Mouse (Mus musculus) forebrain, postnatal 0 days (tissue): ENCODE data around the gene Gpr22. TPM values are rescaled to one million over a fixed set of nuclear protein-coding genes. Genes with fewer than 3 reads are reported as not detected.
A peak's percentile ranks its signal among the peaks of the same experiment; 100 is the strongest.

Source experiments
- ATAC-seq: fragments of 200-750 bp; cut with Nextera tagmentation; 2 replicates; pipeline ENCODE4 v1.8.0; 2017; ENCODE audit warnings: mild to moderate bottlenecking, moderate library complexity
- DNase-seq: peaks from one replicate; pipeline ENCODE4 v3.0.0-alpha.2; 2015
- H3K27ac ChIP-seq: fragments of 300-500 bp; sonication (generic); 2 replicates; pipeline ENCODE4 v1.5.1; 2014; ENCODE audit warnings: low read depth, mild to moderate bottlenecking, antibody characterized with exemption, low read length, moderate library complexity, mixed read lengths
- H3K27me3 ChIP-seq: fragments of 300-500 bp; sonication (generic); 2 replicates; pipeline ENCODE4 v1.6.1; 2014; ENCODE audit warnings: mild to moderate bottlenecking, low read length, mixed read lengths; ENCODE audit not compliant: insufficient read depth
- H3K36me3 ChIP-seq: fragments of 300-500 bp; sonication (generic); 2 replicates; pipeline ENCODE4 v1.6.1; 2014; ENCODE audit warnings: mild to moderate bottlenecking, moderate library complexity; ENCODE audit not compliant: insufficient read depth
- H3K4me1 ChIP-seq: fragments of 300-500 bp; sonication (generic); 2 replicates; pipeline ENCODE4 v1.6.1; 2014; ENCODE audit warnings: antibody characterized with exemption; ENCODE audit not compliant: insufficient read depth
- H3K4me2 ChIP-seq: fragments of 300-500 bp; sonication (generic); 2 replicates; pipeline ENCODE4 v1.6.1; 2014; ENCODE audit warnings: low read depth, mild to moderate bottlenecking, moderate library complexity
- H3K4me3 ChIP-seq: fragments of 300-500 bp; sonication (generic); 2 replicates; pipeline ENCODE4 v1.5.1; 2014; ENCODE audit warnings: low read depth, low read length, mixed read lengths
- H3K9ac ChIP-seq: fragments of 300-500 bp; sonication (generic); 2 replicates; pipeline ENCODE4 v1.6.1; 2014; ENCODE audit warnings: mild to moderate bottlenecking
- H3K9me3 ChIP-seq: fragments of 300-500 bp; sonication (generic); 2 replicates; pipeline ENCODE4 v1.6.1; 2016; ENCODE audit warnings: low read length
- CTCF ChIP-seq: sonication (generic); IDR thresholded peaks from 2 replicates; pipeline ENCODE4 v1.5.1; 2016; ENCODE audit warnings: antibody characterized with exemption, control low read depth, low read depth
- WGBS: fragments of 180-500 bp; shearing (Covaris S2); extraction: QIAGEN DNeasy Blood & Tissue Kit; methylation state at CpG from one replicate; pipeline ENCODE4 v1.1.7; 2014; 5-methylcytosine and 5-hydroxymethylcytosine counted together
- polyA plus RNA-seq: library from polyadenylated mRNA; unstranded; fragments of >200 nt; fragmentation: Nextera tagmentation; extraction: Ambion mirVana; gene quantifications from 2 replicates; pipeline ENCODE4 v1.2.1, GENCODE M21; 2015
- total RNA-seq: library from RNA; depleted of rRNA; stranded (reverse); fragments of >200 nt; gene quantifications from 2 replicates; pipeline ENCODE4 v1.2.3, GENCODE M21; 2014

Gpr22 gene
- total and polyA plus RNA-seq, 2 experiments from 2014 or later, result 13.3 to 17.2 TPM

DNA sequence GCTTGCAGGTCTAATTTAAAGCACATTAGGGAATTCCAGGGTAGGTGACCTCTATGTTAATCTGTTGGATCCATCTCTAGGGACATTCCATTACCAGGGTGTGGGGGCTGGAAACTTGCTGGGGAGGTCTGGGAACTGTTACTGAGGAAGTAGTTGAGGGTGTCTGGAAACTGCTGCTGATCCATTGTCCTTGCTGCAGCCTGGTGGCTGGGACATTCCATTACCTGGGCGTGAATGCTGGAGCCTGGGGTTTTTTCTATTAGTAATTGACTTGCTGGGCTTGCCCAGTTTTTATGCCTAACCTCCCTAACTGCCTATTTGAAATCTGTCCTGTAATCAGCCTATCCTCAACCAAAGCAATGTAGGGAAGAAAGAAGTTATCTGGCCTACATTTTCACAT, 13.0 kb upstream of the Gpr22 start:
- no peak overlapping the region for H3K27ac ChIP-seq
- no peak for TF ChIP-seq CTCF
- H3K9me3 ChIP-seq, result no peaks in the 10 kb centered on the region
- H3K36me3 ChIP-seq, result no peaks in the 10 kb centered on the region
- ATAC-seq (no peak), DNase-seq (no peak)
- H3K4me1 ChIP-seq, result no peaks in the 10 kb centered on the region
- H3K4me3 ChIP-seq, result no peak overlapping the region
- H3K4me2 ChIP-seq, result no peak overlapping the region
- no peak overlapping the region for H3K9ac ChIP-seq
- 38% methylated on average over 1 of the region's 1 CpGs for WGBS
- no peaks in the 10 kb centered on the region for H3K27me3 ChIP-seq

DNA sequence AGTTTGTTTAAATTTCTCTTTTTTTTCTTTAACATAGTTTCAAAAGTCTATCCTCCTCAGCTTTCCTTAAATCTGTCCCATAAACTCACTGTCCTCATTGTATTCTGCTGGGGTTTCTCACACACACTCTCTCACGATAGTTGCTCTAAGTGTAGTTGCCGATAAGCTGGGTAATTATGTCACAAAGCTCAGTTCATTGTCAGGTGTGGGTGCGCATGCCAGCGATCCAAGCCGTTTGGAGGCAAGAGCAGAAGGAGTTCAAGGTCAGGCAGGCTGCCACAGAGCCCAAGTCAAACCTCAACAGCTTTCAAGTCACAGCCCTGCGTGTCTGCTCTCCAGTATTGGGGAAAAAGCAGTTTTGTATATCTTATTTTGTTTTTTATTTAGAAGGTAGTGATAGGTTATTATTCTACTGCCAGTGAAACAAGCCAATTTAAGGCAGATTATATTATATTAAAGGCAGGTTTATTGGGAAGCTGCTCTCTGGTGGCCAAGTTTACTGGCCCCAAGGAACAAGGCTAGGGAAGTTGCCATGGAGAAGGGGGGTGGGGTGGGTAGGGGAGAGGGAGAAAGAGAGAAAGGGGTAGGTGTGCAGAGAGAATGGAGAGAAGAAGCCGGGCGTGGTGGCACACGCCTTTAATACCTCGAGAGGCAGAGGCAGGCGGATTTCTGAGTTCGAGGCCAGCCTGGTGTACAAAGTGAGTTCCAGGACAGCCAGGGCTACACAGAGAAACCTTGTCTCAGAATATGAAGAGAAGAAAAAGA, 11.9 kb upstream of the Gpr22 start:
- Histone ChIP-seq H3K4me1 (no peaks in the 10 kb centered on the region), H3K9ac (no peak overlapping the region), H3K4me3 (no peak overlapping the region), H3K27me3 (no peaks in the 10 kb centered on the region), H3K36me3 (no peaks in the 10 kb centered on the region), H3K9me3 (no peaks in the 10 kb centered on the region), H3K4me2 (no peak overlapping the region), H3K27ac (no peak overlapping the region)
- no peak for TF ChIP-seq CTCF
- 83% methylated on average over 12 of the region's 12 CpGs for WGBS
- ATAC-seq (no peak), DNase-seq (no peak)

GRCm38 (mm10) chr12:31724576-31724975, 10.8 kb upstream of the Gpr22 start:
- Histone ChIP-seq H3K27me3 (no peaks in the 10 kb centered on the region), H3K4me3 (no peak overlapping the region), H3K9ac (no peak overlapping the region), H3K4me1 (no peaks in the 10 kb centered on the region), H3K36me3 (no peaks in the 10 kb centered on the region), H3K4me2 (no peak overlapping the region), H3K9me3 (no peaks in the 10 kb centered on the region), H3K27ac (no peak overlapping the region)
- no peak for DNase-seq
- no peak for TF ChIP-seq CTCF
- WGBS, result 86% methylated on average over 3 of the region's 3 CpGs
- no peak for ATAC-seq

DNA sequence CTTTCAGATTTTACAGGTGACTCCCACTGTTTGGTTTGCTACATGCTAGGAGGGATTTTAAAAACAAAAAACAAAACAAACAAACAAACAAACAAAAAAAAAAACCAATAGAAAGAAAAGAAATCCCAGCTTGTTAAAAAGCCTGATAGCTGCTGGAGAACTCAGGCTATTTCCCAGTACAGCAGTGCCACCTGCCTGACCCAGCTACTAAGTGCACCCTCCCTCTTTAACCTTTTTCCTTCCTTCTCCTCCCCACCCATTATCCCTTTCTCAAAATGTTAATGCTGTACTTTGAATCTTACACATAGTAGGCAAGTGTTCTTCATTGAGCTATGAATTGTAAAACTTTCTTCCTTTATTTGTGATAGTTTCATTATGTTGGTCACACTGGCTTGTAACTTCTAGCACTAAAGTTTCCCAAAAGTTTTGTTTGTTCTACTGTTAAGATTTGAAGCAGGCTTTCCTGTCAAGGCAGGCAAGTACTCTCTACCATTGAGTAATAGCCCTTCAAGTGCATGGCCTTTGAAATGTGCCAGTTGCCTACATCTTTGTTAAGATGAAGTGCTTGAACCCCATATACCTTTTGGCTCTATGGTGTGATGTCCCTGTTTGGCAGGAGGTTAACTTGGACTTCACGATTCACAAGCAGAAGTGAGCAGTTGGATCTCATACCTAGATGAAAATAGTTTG, 6.0 kb upstream of the Gpr22 start:
- ATAC-seq (no peak; the same call in 1 of the 2 replicates), DNase-seq (no peak)
- WGBS, result 82% methylated on average over 1 of the region's 1 CpGs

GRCm38 (mm10) chr12:31714070-31714469, 323 bp upstream of the Gpr22 start:
- TF ChIP-seq CTCF, result no peak
- Histone ChIP-seq H3K36me3 (no peaks in the 10 kb centered on the region), H3K4me1 (no peaks in the 10 kb centered on the region), H3K4me3 (peak overlapping the region; percentile 43), H3K9me3 (no peaks in the 10 kb centered on the region), H3K27me3 (no peaks in the 10 kb centered on the region), H3K27ac (0 out of 2 replicates have a peak overlapping the region, but pooled peaks have one; percentile 74), H3K4me2 (peak overlapping the region; percentile 47), H3K9ac (peak overlapping the region; percentile 52)
- WGBS, result 76% methylated on average over 3 of the region's 3 CpGs
- ATAC-seq, result no peak
- no peak for DNase-seq

More for the DNA sequence above, 6.0 kb upstream of the Gpr22 start:
- Histone ChIP-seq H3K27me3 (no peaks in the 10 kb centered on the region), H3K27ac (no peak overlapping the region), H3K4me3 (no peak overlapping the region), H3K36me3 (no peaks in the 10 kb centered on the region), H3K9ac (no peak overlapping the region), H3K4me1 (no peaks in the 10 kb centered on the region), H3K9me3 (no peaks in the 10 kb centered on the region), H3K4me2 (no peak overlapping the region)
- peak; percentile 61 for TF ChIP-seq CTCF

DNA sequence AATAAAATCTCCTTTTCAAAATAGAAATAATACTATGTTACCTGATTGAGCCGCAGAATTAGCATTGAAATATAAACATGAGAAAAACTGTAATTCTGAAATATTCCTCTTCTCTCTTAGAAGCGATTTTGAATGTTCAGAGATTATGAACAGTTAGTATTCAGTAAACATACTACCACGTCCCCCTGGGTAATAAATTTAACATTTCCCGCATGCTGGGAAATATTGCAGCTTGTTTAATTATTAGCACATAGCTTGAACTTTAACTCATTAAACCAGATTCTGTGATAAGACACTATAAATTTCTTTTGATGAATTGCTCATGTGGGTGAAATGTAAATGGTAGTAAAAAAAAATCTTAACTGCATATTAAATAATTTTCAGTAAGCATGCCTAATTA, 1.0 kb downstream of the Gpr22 start:
- WGBS, result 67% methylated on average over 4 of the region's 4 CpGs
- no peaks in the 10 kb centered on the region for H3K27me3 ChIP-seq

DNA sequence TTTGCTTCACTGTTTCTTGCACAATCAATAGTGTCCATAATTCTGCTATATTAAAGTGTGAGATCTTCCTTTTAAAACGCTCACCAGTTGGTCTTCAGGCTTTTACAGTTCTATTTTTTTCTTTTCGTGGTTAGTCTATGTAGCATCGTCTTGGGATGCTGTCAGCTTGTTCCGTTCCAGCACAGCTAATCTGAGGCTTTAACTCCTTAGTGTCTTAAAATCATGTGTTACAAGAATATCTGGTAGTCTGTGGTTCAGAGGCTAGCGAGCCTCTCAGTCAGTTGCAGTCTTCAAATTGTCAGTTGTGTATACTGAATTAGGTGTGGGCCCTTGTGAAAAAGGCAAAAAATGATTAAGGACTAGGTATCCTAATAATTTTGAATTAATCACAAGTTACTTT, 1.5 kb downstream of the Gpr22 start:
- 20% methylated on average over 5 of the region's 5 CpGs for WGBS
- Histone ChIP-seq H3K27me3 (no peaks in the 10 kb centered on the region), H3K4me1 (no peaks in the 10 kb centered on the region), H3K9me3 (no peaks in the 10 kb centered on the region), H3K4me3 (peak overlapping the region; percentile 43), H3K27ac (no peak overlapping the region), H3K9ac (peak overlapping the region; percentile 36), H3K4me2 (peak overlapping the region; percentile 44), H3K36me3 (no peaks in the 10 kb centered on the region)
- TF ChIP-seq CTCF, result no peak
- peak; percentile 50; the same call in 1 of the 2 replicates for ATAC-seq
- DNase-seq, result peak; percentile 72

More for the DNA sequence above, 1.0 kb downstream of the Gpr22 start:
- Histone ChIP-seq H3K4me1 (no peaks in the 10 kb centered on the region), H3K9me3 (no peaks in the 10 kb centered on the region), H3K4me2 (peak overlapping the region; percentile 44), H3K9ac (no peak overlapping the region), H3K4me3 (peak overlapping the region; percentile 43), H3K36me3 (no peaks in the 10 kb centered on the region), H3K27ac (no peak overlapping the region)
- DNase-seq (no peak), ATAC-seq (no peak)
- no peak for TF ChIP-seq CTCF
